Mouse (Mus musculus) liver, embryonic 16.5 days (tissue): ENCODE results near the gene Syk. TPM values are rescaled to one million over a fixed set of nuclear protein-coding genes. Genes with fewer than 3 reads are reported as not detected.

Source experiments
- ATAC-seq: fragments of 200-750 bp; cut with Nextera tagmentation; 2 replicates; pipeline ENCODE4 v1.8.0; 2017; ENCODE audit warnings: low read depth, mild to moderate bottlenecking, moderate number of reproducible peaks, moderate library complexity
- H3K27ac ChIP-seq: fragments of 300-500 bp; sonication (generic); 2 replicates; pipeline ENCODE4 v1.5.1; 2014; ENCODE audit warnings: mild to moderate bottlenecking, low read length
- H3K27me3 ChIP-seq: fragments of 300-500 bp; sonication (generic); 2 replicates; pipeline ENCODE4 v1.6.1; 2014; ENCODE audit warnings: low read depth, low read length, mixed read lengths; ENCODE audit not compliant: control insufficient read depth, insufficient read depth
- H3K36me3 ChIP-seq: fragments of 300-500 bp; sonication (generic); 2 replicates; pipeline ENCODE4 v1.6.1; 2014; ENCODE audit warnings: mild to moderate bottlenecking; ENCODE audit not compliant: control insufficient read depth, insufficient read depth
- H3K4me1 ChIP-seq: fragments of 300-500 bp; sonication (generic); 2 replicates; pipeline ENCODE4 v1.6.1; 2014; ENCODE audit warnings: low read depth, low read length, mixed read lengths; ENCODE audit not compliant: control insufficient read depth
- H3K4me2 ChIP-seq: fragments of 300-500 bp; sonication (generic); 2 replicates; pipeline ENCODE4 v1.6.1; 2014; ENCODE audit warnings: low read depth, low read length, mixed read lengths
- H3K4me3 ChIP-seq: fragments of 300-500 bp; sonication (generic); 2 replicates; pipeline ENCODE4 v1.5.1; 2014; ENCODE audit warnings: low read depth, mild to moderate bottlenecking, low read length
- H3K9ac ChIP-seq: fragments of 300-500 bp; sonication (generic); 2 replicates; pipeline ENCODE4 v1.6.1; 2014; ENCODE audit warnings: low read depth, low read length
- H3K9me3 ChIP-seq: fragments of 300-500 bp; sonication (generic); replicated peaks from 2 replicates; pipeline ENCODE4 v1.6.1; 2016; ENCODE audit warnings: low read length; ENCODE audit not compliant: control insufficient read depth
- WGBS: fragments of 180-500 bp; shearing (Covaris S2); extraction: QIAGEN DNeasy Blood & Tissue Kit; methylation state at CpG from one replicate; pipeline ENCODE4 v1.1.7; 2014; ENCODE audit not compliant: insufficient replicate concordance; 5-methylcytosine and 5-hydroxymethylcytosine counted together
- polyA plus RNA-seq: library from polyadenylated mRNA; unstranded; fragments of >200 nt; fragmentation: Nextera tagmentation; extraction: Ambion mirVana; gene quantifications from 2 replicates; pipeline ENCODE4 v1.2.1, GENCODE M21; 2015

Syk gene
- polyA plus RNA-seq, 1 experiment from 2014 or later = 5.9 TPM

- Histone ChIP-seq H3K36me3 (no peaks in the 10 kb centered on the region), H3K9ac (no peak overlapping the region), H3K27ac (no peak overlapping the region), H3K4me2 (no peak overlapping the region), H3K4me3 (no peak overlapping the region), H3K9me3 (no peaks in the 10 kb centered on the region), H3K4me1 (peaks cover 3% of the 10 kb centered on the region), H3K27me3 (no peaks in the 10 kb centered on the region)
- WGBS = 37% methylated on average over 4 of the region's 4 CpGs
- no peak for ATAC-seq
Measured at GRCm38 (mm10) chr13:52618592-52618991, 35.6 kb downstream of the Syk start.

GRCm38 (mm10) chr13:52619482-52619881, 36.5 kb downstream of the Syk start:
- Histone ChIP-seq H3K27ac (no peak overlapping the region), H3K36me3 (no peaks in the 10 kb centered on the region), H3K27me3 (no peaks in the 10 kb centered on the region), H3K4me3 (no peak overlapping the region), H3K9ac (no peak overlapping the region), H3K4me1 (peaks cover 3% of the 10 kb centered on the region), H3K4me2 (no peak overlapping the region), H3K9me3 (no peaks in the 10 kb centered on the region)
- ATAC-seq = no peak
- WGBS = 52% methylated on average over 5 of the region's 5 CpGs

GRCm38 (mm10) chr13:52624038-52624437, 41.1 kb downstream of the Syk start:
- no peaks in the 10 kb centered on the region for H3K27me3 ChIP-seq
- H3K36me3 ChIP-seq = no peaks in the 10 kb centered on the region
- H3K27ac ChIP-seq = no peak overlapping the region
- WGBS = 48% methylated on average over 4 of the region's 4 CpGs
- H3K4me1 ChIP-seq = no peaks in the 10 kb centered on the region; the same call in 1 of the 2 replicates
- no peak overlapping the region for H3K4me2 ChIP-seq
- no peak overlapping the region for H3K4me3 ChIP-seq
- no peak overlapping the region for H3K9ac ChIP-seq
- no peaks in the 10 kb centered on the region for H3K9me3 ChIP-seq
- ATAC-seq = no peak

GRCm38 (mm10) chr13:52628602-52629001, 45.6 kb downstream of the Syk start:
- no peak for ATAC-seq
- Histone ChIP-seq H3K27me3 (no peaks in the 10 kb centered on the region), H3K27ac (no peak overlapping the region), H3K4me1 (no peaks in the 10 kb centered on the region; the same call in 1 of the 2 replicates), H3K9me3 (no peaks in the 10 kb centered on the region), H3K36me3 (no peaks in the 10 kb centered on the region), H3K9ac (no peak overlapping the region), H3K4me3 (no peak overlapping the region), H3K4me2 (no peak overlapping the region)
- WGBS = 46% methylated on average over 9 of the region's 9 CpGs

- WGBS = 59% methylated on average over 4 of the region's 4 CpGs
- H3K4me3 ChIP-seq = no peak overlapping the region
- H3K36me3 ChIP-seq = no peaks in the 10 kb centered on the region
- no peaks in the 10 kb centered on the region for H3K9me3 ChIP-seq
- H3K27ac ChIP-seq = no peak overlapping the region
- H3K4me2 ChIP-seq = no peak overlapping the region
- no peaks in the 10 kb centered on the region for H3K27me3 ChIP-seq
- H3K4me1 ChIP-seq = no peaks in the 10 kb centered on the region
- ATAC-seq = no peak
- H3K9ac ChIP-seq = no peak overlapping the region
Measured at GRCm38 (mm10) chr13:52631624-52632023, 48.7 kb downstream of the Syk start.

- 58% methylated on average over 3 of the region's 3 CpGs for WGBS
- no peak for ATAC-seq
- Histone ChIP-seq H3K9me3 (no peaks in the 10 kb centered on the region), H3K27me3 (no peaks in the 10 kb centered on the region), H3K27ac (no peak overlapping the region), H3K4me3 (no peak overlapping the region), H3K4me2 (no peak overlapping the region), H3K36me3 (no peaks in the 10 kb centered on the region), H3K9ac (no peak overlapping the region), H3K4me1 (no peaks in the 10 kb centered on the region)
Measured at GRCm38 (mm10) chr13:52635484-52635883, 52.5 kb downstream of the Syk start.

- Histone ChIP-seq H3K4me1 (no peaks in the 10 kb centered on the region), H3K27me3 (no peaks in the 10 kb centered on the region), H3K27ac (no peak overlapping the region), H3K4me3 (no peak overlapping the region), H3K4me2 (no peak overlapping the region), H3K36me3 (no peaks in the 10 kb centered on the region), H3K9ac (no peak overlapping the region), H3K9me3 (no peaks in the 10 kb centered on the region)
- 68% methylated on average over 10 of the region's 10 CpGs for WGBS
- ATAC-seq = peak; percentile 24; the same call in 1 of the 2 replicates
Measured at GRCm38 (mm10) chr13:52636176-52636748, 53.3 kb downstream of the Syk start.

- Histone ChIP-seq H3K27ac (no peak overlapping the region), H3K36me3 (no peaks in the 10 kb centered on the region; the same call in 1 of the 2 replicates), H3K9me3 (no peaks in the 10 kb centered on the region), H3K4me2 (no peak overlapping the region), H3K4me3 (no peak overlapping the region), H3K9ac (no peak overlapping the region), H3K4me1 (no peaks in the 10 kb centered on the region), H3K27me3 (no peaks in the 10 kb centered on the region)
- 48% methylated on average over 3 of the region's 3 CpGs for WGBS
- no peak for ATAC-seq
Measured at GRCm38 (mm10) chr13:52646566-52646965, 63.6 kb downstream of the Syk start.

- Histone ChIP-seq H3K27ac (no peak overlapping the region), H3K4me3 (no peak overlapping the region), H3K27me3 (no peaks in the 10 kb centered on the region), H3K9ac (no peak overlapping the region), H3K4me2 (no peak overlapping the region), H3K36me3 (no peaks in the 10 kb centered on the region), H3K4me1 (no peaks in the 10 kb centered on the region), H3K9me3 (no peaks in the 10 kb centered on the region)
- WGBS = 62% methylated on average over 11 of the region's 11 CpGs
- no peak for ATAC-seq
Measured at GRCm38 (mm10) chr13:52647996-52648712, 65.2 kb downstream of the Syk start.
